Mouse (Mus musculus) adipocyte (in vitro differentiated cells): Measurements from ENCODE around the gene Macrod1.
A peak's percentile ranks its signal among the peaks of the same experiment; 100 is the strongest.
"Not testable (repeated sequence)": the region's sequence is repeated elsewhere in the genome, so short reads cannot be mapped to it uniquely, and the experiment has no call there.

Experiments used
- DNase-seq: peaks from one replicate; pipeline ENCODE4 v3.0.0-alpha.2; 2016; ENCODE audit warnings: low spot score

The Macrod1 gene

DNA sequence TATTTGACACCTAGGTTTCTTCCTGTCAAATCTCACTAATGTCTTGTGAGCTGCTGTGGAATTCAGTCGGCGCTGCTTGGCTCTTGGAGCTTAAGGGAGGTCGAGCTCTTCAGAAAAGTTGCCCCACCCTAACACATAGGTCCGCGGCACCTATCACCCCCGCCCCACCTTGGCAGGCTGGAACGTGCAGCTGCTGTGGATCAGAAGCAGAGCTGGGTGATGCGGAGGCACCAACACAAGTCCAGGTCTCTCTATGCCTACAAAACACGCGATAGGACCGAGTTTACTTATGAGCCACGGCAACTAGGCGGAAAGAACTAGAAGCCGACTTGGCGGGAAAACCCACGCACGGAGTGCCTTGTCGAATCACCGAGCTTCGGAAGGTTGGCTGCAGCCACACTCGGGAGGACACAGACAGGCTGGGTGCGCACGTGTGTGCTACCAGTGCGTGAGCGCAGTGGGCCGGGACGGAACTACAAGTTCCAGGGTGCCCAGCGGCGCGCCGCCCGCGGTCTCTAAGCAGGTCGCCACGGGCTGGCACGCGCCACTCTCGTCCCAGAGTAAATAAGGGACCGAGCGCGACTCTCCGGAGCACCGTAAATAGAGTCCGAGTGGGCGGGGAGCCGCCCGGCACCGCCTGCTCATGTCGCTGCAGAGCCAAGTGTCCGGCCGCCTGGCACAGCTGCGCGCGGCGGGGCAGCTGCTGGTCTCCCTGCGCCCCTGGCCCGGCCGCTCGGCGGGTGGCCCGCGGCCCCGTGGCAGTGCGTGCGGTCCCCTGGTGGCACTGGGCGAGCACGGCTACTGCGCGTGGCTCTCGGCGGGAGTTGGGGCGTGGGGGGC, at the start of gene Macrod1:
TSS of gene Macrod1 (plus strand) at position 563 of the 840 bp plus-strand sequence.
- peak; percentile 81 for DNase-seq

- DNase-seq, result no peak
These were observed 49.6 kb upstream of the Macrod1 start for GRCm38 (mm10) chr19:7006892-7007593.

DNA sequence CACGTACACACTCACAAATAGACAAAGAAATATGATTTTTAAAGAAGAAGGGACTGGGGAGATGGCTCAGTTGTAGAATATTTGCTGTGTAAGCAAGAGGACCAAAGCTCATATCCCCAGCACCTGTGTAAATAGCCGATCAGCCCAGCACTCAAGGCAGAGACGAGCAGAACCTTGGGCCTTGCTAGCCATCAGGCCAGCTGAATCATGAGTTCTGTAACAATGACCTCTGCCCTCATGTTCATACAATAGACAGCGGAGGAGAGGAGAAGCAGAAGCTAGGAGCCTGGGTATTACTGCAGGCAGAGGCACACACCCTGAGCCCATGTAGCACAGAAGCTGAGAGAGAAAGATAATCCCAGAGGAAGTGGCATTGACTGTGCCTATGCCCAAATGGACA, 44.2 kb upstream of the Macrod1 start:
- DNase-seq, result peak; percentile 64

GRCm38 (mm10) chr19:7013984-7014383, 42.6 kb upstream of the Macrod1 start:
- DNase-seq, result no peak

DNA sequence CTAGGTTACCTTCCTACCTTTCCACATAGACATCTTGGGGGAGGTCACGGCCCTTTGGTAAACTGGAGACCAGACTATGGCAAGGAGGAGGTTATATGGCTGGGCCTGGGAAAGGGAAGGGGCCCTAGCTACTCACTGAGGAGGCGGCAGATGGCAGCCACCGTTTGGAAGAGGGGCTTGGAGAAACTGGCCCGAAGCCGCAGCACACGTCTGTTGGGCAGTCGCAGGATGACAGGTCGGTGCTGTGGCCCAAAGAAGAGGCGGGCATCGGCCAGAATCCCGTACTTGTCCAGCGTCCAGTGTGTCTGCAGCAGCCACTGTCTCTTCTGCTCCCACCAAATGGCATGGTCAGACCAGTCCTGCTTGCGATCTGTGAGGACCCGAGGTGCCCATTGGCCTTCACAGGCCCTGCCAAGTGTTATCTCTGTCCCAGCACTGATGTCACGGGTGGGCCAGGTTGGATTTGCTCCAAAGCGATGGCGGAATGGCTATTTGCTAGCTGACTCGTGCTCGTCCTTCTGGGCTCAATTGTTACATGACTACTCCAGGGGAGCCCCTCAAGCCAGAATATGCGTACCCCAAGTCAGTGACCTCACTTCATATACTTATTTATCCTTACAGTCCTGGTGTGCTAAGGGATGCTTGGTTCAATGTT, 42.0 kb upstream of the Macrod1 start:
- DNase-seq, result no peak

DNA sequence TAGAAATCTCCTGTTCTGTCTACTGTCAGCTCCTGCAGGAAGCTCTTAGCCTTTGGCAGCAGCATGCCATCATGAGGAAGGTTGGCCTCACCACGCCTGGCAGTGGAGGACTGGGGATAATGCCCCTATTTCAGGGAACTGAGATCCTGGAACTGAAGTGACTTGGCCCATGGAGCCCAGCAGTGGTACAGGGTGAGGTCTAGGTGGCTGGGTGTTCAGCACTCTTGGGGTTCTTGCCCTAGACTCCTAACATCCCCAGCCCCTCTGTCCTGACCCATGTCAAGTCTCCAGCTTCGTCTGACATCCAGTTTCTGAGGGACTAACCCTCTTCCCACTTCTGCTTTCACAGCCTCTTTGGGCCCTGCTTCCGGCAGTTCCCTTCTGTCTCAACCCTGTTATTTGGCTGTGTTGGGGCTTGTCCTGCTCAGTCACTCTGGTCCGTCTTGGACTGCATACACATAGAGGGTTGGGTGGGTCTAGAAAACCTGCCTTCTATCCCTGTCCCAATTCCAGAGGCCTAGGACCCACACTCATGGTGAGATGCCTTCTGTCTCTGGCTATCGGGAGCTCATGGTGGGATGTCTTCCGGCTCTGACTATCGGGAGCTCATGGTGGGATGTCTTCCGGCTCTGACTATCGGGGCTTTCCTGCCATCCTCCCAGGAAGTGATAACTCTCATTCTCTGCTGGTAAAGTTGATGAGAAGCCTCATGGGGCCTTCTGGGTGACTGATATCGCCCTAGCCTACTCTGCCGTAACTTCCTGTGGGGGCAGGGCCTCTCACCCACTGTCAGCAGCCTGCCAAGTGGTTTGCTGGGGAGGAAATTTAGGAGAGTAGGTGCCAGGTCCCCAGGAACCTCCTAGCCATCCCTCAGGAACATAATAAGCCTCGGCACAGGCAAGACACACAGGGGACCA, 38.8 kb upstream of the Macrod1 start:
- no peak for DNase-seq

DNA sequence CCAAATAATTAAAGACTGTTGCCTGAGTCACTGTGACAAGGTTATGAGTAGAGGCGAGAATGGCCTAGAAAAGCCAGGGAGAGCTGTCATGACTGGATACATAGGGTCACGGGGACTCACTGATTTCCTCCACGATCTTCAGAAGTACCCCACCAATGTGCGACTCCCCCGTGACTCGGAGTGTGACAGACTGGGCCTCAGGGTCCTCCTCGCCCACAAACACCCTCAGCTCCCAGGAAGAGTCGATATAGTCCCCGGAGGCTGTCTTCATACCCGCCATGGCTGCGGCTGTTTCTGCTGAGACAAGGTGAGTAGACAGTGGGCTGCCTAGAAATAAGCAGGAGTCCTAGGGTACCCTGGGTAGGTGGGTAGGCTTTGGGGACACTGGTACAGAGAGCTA, 38.1 kb upstream of the Macrod1 start:
- no peak for DNase-seq

- no peak for DNase-seq
These were observed 37.4 kb upstream of the Macrod1 start, which contains the start of gene Fermt3 for GRCm38 (mm10) chr19:7019191-7019590. Fermt3 (minus strand) TSS chr19:7019469.

DNA sequence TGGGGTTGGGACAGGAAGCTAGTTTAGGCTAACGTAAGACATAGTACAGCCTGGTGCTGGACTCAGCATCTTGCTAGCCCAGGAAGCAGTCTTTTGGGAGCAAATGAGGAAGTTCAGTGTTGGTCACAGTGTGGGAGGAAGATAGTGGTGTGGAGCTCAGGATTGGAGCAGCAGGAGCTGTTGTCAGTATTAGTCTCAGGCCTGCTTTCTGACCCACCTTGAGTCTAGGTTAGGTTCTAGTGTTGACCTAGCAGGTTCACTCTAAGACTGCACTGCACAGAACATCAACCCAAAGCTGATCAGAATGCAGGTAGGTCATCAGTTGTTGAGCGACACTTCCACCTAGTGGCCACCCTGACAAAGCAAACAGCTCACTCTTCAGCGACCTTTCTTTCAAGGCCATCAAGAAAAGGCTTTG, 36.4 kb upstream of the Macrod1 start:
- peak; percentile 70 for DNase-seq

DNA sequence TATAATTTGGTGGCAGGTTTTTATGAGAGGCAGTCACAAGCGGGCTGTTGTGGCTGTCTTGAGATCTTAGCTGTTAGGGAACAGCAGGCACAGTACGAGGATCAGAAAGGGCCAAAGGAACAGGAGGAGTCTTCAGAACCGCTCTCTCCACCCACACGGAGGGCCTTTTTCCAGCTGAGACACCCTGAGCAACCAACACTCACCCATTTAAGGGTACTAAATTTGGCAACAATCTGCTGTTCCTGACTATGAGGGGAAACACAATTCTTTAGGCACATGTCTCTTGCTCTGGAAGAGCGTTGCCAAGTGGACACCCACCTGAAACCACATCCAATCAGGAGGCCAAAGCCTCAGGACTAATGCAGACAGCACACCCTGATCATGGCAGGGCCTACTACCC, 27.1 kb upstream of the Macrod1 start:
- DNase-seq, result no peak

GRCm38 (mm10) chr19:7034006-7034405, 22.6 kb upstream of the Macrod1 start:
- no peak for DNase-seq

GRCm38 (mm10) chr19:7039088-7039720, 17.4 kb upstream of the Macrod1 start:
- peak; percentile 55 for DNase-seq

GRCm38 (mm10) chr19:7039841-7040636, 16.6 kb upstream of the Macrod1 start, which contains the start of gene Stip1:
Stip1 (minus strand) TSS chr19:7039967.
- peak; percentile 100 for DNase-seq

DNA sequence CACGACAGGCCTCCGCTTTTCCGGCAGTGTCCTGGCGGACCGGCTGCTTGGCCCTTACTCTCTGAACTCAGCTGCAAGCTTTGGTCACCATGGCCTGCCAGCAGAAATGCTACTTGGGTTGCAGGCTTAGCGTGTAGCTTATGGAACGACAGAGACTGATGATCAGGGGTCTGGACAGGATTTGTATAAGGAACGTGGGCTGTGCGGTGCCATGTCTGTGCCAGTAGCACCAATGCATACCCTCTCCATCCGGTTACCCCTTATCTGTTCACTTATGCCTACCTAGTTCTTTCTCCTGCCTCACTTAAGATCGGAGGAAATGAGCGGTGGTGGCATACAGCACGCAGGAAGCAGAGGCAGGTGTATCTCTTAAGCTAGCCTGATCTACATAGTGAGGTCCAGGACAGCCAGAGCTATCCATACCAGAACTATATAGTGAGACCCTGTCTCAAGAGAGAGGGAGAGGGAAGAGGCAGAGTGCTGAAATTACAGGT, 15.9 kb upstream of the Macrod1 start:
- no peak for DNase-seq

- DNase-seq, result no peak
These were observed 15.4 kb upstream of the Macrod1 start for GRCm38 (mm10) chr19:7041171-7041570.

DNA sequence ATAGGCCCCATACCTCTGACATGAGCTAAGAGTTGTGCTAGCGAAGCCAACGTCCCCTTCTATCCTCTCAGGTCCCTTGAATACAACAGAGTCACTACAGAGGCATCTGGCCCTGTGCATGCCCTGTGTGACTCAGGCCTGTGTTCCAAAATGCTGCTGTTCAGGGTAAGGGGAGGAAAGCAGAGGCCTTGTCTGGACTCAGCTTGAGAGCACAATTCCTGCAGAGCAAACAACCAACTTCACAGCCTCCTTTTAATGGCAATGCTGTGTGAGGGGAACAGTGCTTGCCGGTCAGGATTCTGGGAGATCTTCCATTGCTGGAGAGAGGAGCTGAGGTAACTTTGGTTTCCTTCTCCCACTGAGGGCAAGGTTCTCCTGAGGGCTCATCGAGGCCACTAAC, 12.3 kb upstream of the Macrod1 start:
- peak; percentile 26 for DNase-seq

DNA sequence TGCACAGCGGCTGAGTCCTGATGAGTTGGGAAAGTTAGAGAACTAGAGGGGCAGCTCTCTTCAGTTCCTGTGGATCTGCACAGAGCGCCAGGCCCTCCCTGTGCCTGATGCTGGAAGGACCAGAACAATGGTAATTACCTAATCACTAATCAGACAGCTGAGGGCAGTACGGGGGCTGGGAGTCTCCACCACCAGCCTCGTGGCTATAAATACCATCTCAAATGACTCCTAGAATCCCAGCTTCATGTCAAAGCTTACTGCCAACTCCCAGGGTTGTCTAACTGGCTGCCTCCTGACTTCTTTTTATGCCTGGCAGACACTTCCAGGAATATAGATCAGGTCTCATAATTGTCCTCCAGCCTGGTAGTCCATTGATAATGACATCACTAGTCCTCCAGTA, 11.9 kb upstream of the Macrod1 start:
- no peak for DNase-seq

- not testable (repeated sequence) for DNase-seq
These were observed 3.2 kb upstream of the Macrod1 start for GRCm38 (mm10) chr19:7053382-7053781.

DNA sequence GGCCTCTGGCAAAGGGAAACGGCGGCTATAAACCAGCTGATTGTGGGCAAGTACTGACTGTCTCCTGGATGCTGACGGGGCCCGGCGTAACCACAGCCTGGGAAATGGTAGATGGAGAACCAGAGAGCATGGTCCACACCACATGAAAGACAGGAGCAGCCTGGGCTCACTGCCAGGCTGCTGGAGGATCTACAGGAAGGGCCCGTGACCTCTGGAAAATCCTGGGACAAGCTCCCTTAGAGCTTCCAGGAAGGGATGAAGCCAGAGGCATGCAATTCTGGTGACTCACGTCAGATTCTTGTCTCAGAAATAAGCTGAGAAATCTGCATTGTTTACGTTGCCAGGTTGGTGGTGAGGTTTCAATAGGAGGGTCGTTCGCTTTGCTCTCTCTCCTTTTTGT, 1.8 kb upstream of the Macrod1 start:
- peak; percentile 79 for DNase-seq

- peak; percentile 86 for DNase-seq
These were observed 1.4 kb upstream of the Macrod1 start for GRCm38 (mm10) chr19:7055173-7055572.
